Mouse (Mus musculus): ENCODE measurements around the gene Kcnj12.

GRCm38 (mm10) chr11:61029116-61029740, 6.9 kb downstream of the Kcnj12 start:
- TF ChIP-seq POLR2A (IDR thresholded peaks at IDR 0.05; ENCODE audit: low read depth, low read length) (no peak), CTCF (conservative IDR thresholded peaks at IDR 0.05; ENCODE audit: insufficient read depth, insufficient read length, low read depth, low read length) (no peak)
